Comparison of ENCODE assay signal across 20 mouse cellular contexts in the genomic region with DNA sequence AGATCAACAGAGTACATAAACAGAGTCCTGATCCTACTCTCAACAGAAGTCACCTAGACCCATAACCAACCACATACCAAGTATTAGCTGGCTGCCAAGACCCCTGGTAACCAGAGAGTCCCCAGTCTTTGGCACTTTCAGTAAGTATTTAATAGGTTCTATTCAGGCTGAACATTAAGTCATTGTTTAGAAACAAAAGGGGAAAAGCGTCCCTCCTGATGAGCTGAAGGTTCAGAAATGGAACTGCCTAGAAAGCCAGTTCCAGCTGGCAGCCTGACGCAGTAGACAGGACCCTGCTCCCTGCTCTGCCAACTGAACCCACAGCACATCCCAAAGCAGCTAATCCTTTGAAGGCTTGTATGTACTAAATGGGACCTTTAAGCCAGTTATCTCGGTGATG. TPM values are rescaled to one million over a fixed set of nuclear protein-coding genes. Genes with fewer than 3 reads are reported as not detected.
DNase-seq lines count a peak whose midpoint lies in the region; ATAC-seq lines count a peak whose summit lies in the region.
"Had no signal": no experiment of that assay in that cellular context is flagged by ENCODE, and none has a peak within 500 bp of the region (broad histone marks: within the 10 kb centered on the region; RNA-seq: fewer than 3 reads in every experiment).

No protein-coding gene starts in this region.

- WGBS in forebrain, embryonic 14.5 days: 11% methylated on average over 3 of the region's 3 CpGs
- WGBS in forebrain, embryonic 13.5 days: 20% methylated on average over 3 of the region's 3 CpGs
- WGBS in forebrain, embryonic 16.5 days: 12% methylated on average over 3 of the region's 3 CpGs
- 49% methylated on average over 3 of the region's 3 CpGs for WGBS in forebrain, embryonic 10.5 days

- ATAC-seq in forebrain, embryonic 14.5 days: no peak
- no peak for ATAC-seq in forebrain, embryonic 13.5 days
- ATAC-seq in forebrain, embryonic 16.5 days: no peak
- ATAC-seq: CD4-positive, CD25-positive, alpha-beta regulatory T cell, adult 4 months had no signal

- H3K4me2 ChIP-seq in forebrain, embryonic 14.5 days (ENCODE audit: low read length): 0 out of 2 replicates have a peak overlapping the region, but pooled peaks have one; percentile 4
- H3K4me2 ChIP-seq in forebrain, embryonic 13.5 days: no peak overlapping the region
- H3K4me2 ChIP-seq in forebrain, embryonic 16.5 days (ENCODE audit: low read length): peak overlapping the region; percentile 18; the same call in 1 of the 2 replicates
- H3K4me2 ChIP-seq: embryonic facial prominence, embryonic 12.5 days had no signal

- no peak for DNase-seq in forebrain, embryonic 14.5 days (ENCODE audit: low spot score)
- no peak for DNase-seq in forebrain, embryonic 10.5 days (ENCODE audit: extremely low spot score, low spot score)
- peak; percentile 77 for DNase-seq in ES-CJ7 (ENCODE audit: low read depth, low spot score)
- peak; percentile 79 for DNase-seq in ZHBTc4 (ENCODE audit: low read depth, low spot score)
- no peak for DNase-seq in thymus, postnatal 0 days (ENCODE audit: low spot score)
- DNase-seq in neural tube, embryonic 10.5 days (ENCODE audit: extremely low spot score, low spot score): no peak
- DNase-seq: adrenal gland, adult 2 months; adrenal gland, postnatal 10 days; adrenal gland, postnatal 25 days; B cell, adult 2 months; cerebellum, adult 11-12 months; cerebellum, adult 2 months; cerebellum, adult 9-10 months; cerebellum, postnatal 10 days; cerebellum, postnatal 25 days had no signal

- H3K9ac ChIP-seq in forebrain, embryonic 14.5 days (ENCODE audit: low read length): no peak overlapping the region
- no peak overlapping the region; the same call in 1 of the 2 replicates for H3K9ac ChIP-seq in forebrain, embryonic 13.5 days
- no peak overlapping the region for H3K9ac ChIP-seq in forebrain, embryonic 16.5 days (replicated peaks; ENCODE audit: low read depth, low read length)
- H3K9ac ChIP-seq: embryonic facial prominence, embryonic 12.5 days had no signal

- peaks cover 56% of the 10 kb centered on the region for H3K27me3 ChIP-seq in forebrain, embryonic 14.5 days (replicated peaks; ENCODE audit: control insufficient read depth, insufficient read depth, low read length)
- H3K27me3 ChIP-seq in forebrain, embryonic 13.5 days: peaks cover 80% of the 10 kb centered on the region
- peaks cover 50% of the 10 kb centered on the region for H3K27me3 ChIP-seq in forebrain, embryonic 16.5 days (replicated peaks; ENCODE audit: control insufficient read depth, insufficient read depth, low read length)
- peaks cover 87% of the 10 kb centered on the region for H3K27me3 ChIP-seq in forebrain, embryonic 10.5 days (ENCODE audit: poor library complexity, severe bottlenecking)

- no peaks in the 10 kb centered on the region for H3K36me3 ChIP-seq in forebrain, embryonic 14.5 days (ENCODE audit: control insufficient read depth, insufficient read depth, low read length)
- H3K36me3 ChIP-seq in forebrain, embryonic 13.5 days (ENCODE audit: poor library complexity, severe bottlenecking): no peaks in the 10 kb centered on the region
- no peaks in the 10 kb centered on the region for H3K36me3 ChIP-seq in forebrain, embryonic 16.5 days (ENCODE audit: control insufficient read depth, insufficient read depth)
- no peaks in the 10 kb centered on the region for H3K36me3 ChIP-seq in forebrain, embryonic 10.5 days (replicated peaks)
- H3K36me3 ChIP-seq: embryonic facial prominence, embryonic 12.5 days had no signal

- H3K4me1 ChIP-seq in forebrain, embryonic 14.5 days (ENCODE audit: control insufficient read depth, insufficient read depth, low read length): peaks cover 7% of the 10 kb centered on the region
- peaks cover 25% of the 10 kb centered on the region for H3K4me1 ChIP-seq in forebrain, embryonic 13.5 days
- peaks cover 18% of the 10 kb centered on the region for H3K4me1 ChIP-seq in forebrain, embryonic 16.5 days (replicated peaks; ENCODE audit: control insufficient read depth, insufficient read depth, low read length)
- peaks cover 24% of the 10 kb centered on the region for H3K4me1 ChIP-seq in forebrain, embryonic 10.5 days

- no peaks in the 10 kb centered on the region for H3K9me3 ChIP-seq in forebrain, embryonic 14.5 days (replicated peaks; ENCODE audit: control insufficient read depth, low read length)
- no peaks in the 10 kb centered on the region for H3K9me3 ChIP-seq in forebrain, embryonic 13.5 days (replicated peaks)
- no peaks in the 10 kb centered on the region for H3K9me3 ChIP-seq in forebrain, embryonic 16.5 days (ENCODE audit: control insufficient read depth, low read length)
- no peaks in the 10 kb centered on the region for H3K9me3 ChIP-seq in forebrain, embryonic 10.5 days
- H3K9me3 ChIP-seq: embryonic facial prominence, embryonic 10.5 days; embryonic facial prominence, embryonic 12.5 days had no signal

- H3K27ac ChIP-seq in forebrain, embryonic 14.5 days (ENCODE audit: low read depth, low read length): no peak overlapping the region
- H3K27ac ChIP-seq in forebrain, embryonic 13.5 days: no peak overlapping the region
- H3K27ac ChIP-seq in forebrain, embryonic 16.5 days (ENCODE audit: low read length): 0 out of 2 replicates have a peak overlapping the region, but pooled peaks have one; percentile 48
- no peak overlapping the region for H3K27ac ChIP-seq in forebrain, embryonic 10.5 days
- H3K27ac ChIP-seq: embryonic facial prominence, embryonic 10.5 days; embryonic facial prominence, embryonic 12.5 days had no signal

- H3K4me3 ChIP-seq in forebrain, embryonic 14.5 days (ENCODE audit: low read depth, low read length): no peak overlapping the region
- no peak overlapping the region for H3K4me3 ChIP-seq in forebrain, embryonic 13.5 days
- peak overlapping the region; percentile 12; the same call in 1 of the 2 replicates for H3K4me3 ChIP-seq in forebrain, embryonic 16.5 days (replicated peaks; ENCODE audit: low read length)
- H3K4me3 ChIP-seq in forebrain, embryonic 10.5 days: no peak overlapping the region
- H3K4me3 ChIP-seq: embryonic facial prominence, embryonic 10.5 days; embryonic facial prominence, embryonic 12.5 days had no signal

RNA-seq across cellular contexts. Expression of gene Lhx6, which starts 16.0 kb away (rescaled TPM):
- polyA plus RNA-seq in forebrain, embryonic 14.5 days (2014; fragmentation: Nextera tagmentation; extraction: Ambion mirVana): 14.7 and 27.3 TPM in 2 replicates
- 25.9 and 33.7 TPM in 2 replicates for polyA plus RNA-seq in forebrain, embryonic 13.5 days (2015; fragmentation: Nextera tagmentation; extraction: Ambion mirVana)
- polyA plus RNA-seq in forebrain, embryonic 16.5 days (2015; fragmentation: Nextera tagmentation; extraction: Ambion mirVana): 37.0 and 48.1 TPM in 2 replicates
- polyA plus RNA-seq in forebrain, embryonic 10.5 days (2016; fragmentation: Nextera tagmentation; extraction: Ambion mirVana): 2.2 and 2.8 TPM in 2 replicates
- polyA plus RNA-seq in thymus, postnatal 0 days (2015; fragmentation: Nextera tagmentation; extraction: Ambion mirVana): 0.27 and 0.64 TPM in 2 replicates
- polyA plus RNA-seq: CD4-positive, CD25-positive, alpha-beta regulatory T cell, adult 4 months had no signal

RNA-seq across cellular contexts. Expression of gene Morn5, which starts 39.9 kb away (rescaled TPM):
- polyA plus RNA-seq in forebrain, embryonic 14.5 days (2014; fragmentation: Nextera tagmentation; extraction: Ambion mirVana): 2.6 and 3.4 TPM in 2 replicates
- polyA plus RNA-seq in forebrain, embryonic 13.5 days (2015; fragmentation: Nextera tagmentation; extraction: Ambion mirVana): 2.0 and 4.1 TPM in 2 replicates
- 1.5 and 2.2 TPM in 2 replicates for polyA plus RNA-seq in forebrain, embryonic 16.5 days (2015; fragmentation: Nextera tagmentation; extraction: Ambion mirVana)
- polyA plus RNA-seq in forebrain, embryonic 10.5 days (2016; fragmentation: Nextera tagmentation; extraction: Ambion mirVana): 0.56 TPM in 1 of 2 replicates, not detected in the other
- 0.31 and 0.53 TPM in 2 replicates for polyA plus RNA-seq in thymus, postnatal 0 days (2015; fragmentation: Nextera tagmentation; extraction: Ambion mirVana)
- polyA plus RNA-seq: adrenal gland, adult 2 months; CD4-positive, CD25-positive, alpha-beta regulatory T cell, adult 4 months had no signal

RNA-seq across cellular contexts. Expression of gene Ndufa8, which starts 40.0 kb away (rescaled TPM):
- polyA plus RNA-seq in forebrain, embryonic 14.5 days (2014; fragmentation: Nextera tagmentation; extraction: Ambion mirVana): 283 and 287 TPM in 2 replicates
- polyA plus RNA-seq in forebrain, embryonic 13.5 days (2015; fragmentation: Nextera tagmentation; extraction: Ambion mirVana): 222 and 237 TPM in 2 replicates
- polyA plus RNA-seq in forebrain, embryonic 16.5 days (2015; fragmentation: Nextera tagmentation; extraction: Ambion mirVana): 240 and 273 TPM in 2 replicates
- 189 and 195 TPM in 2 replicates for polyA plus RNA-seq in forebrain, embryonic 10.5 days (2016; fragmentation: Nextera tagmentation; extraction: Ambion mirVana)
- polyA plus RNA-seq in thymus, postnatal 0 days (2015; fragmentation: Nextera tagmentation; extraction: Ambion mirVana): 261 and 272 TPM in 2 replicates

RNA-seq across cellular contexts. Expression of gene Mrrf, which starts 47.0 kb away (rescaled TPM):
- 37.2 and 39.9 TPM in 2 replicates for polyA plus RNA-seq in forebrain, embryonic 14.5 days (2014; fragmentation: Nextera tagmentation; extraction: Ambion mirVana)
- 25.7 and 27.2 TPM in 2 replicates for polyA plus RNA-seq in forebrain, embryonic 13.5 days (2015; fragmentation: Nextera tagmentation; extraction: Ambion mirVana)
- 26.4 and 30.9 TPM in 2 replicates for polyA plus RNA-seq in forebrain, embryonic 16.5 days (2015; fragmentation: Nextera tagmentation; extraction: Ambion mirVana)
- 24.2 and 28.7 TPM in 2 replicates for polyA plus RNA-seq in forebrain, embryonic 10.5 days (2016; fragmentation: Nextera tagmentation; extraction: Ambion mirVana)
- 19.7 and 23.0 TPM in 2 replicates for polyA plus RNA-seq in thymus, postnatal 0 days (2015; fragmentation: Nextera tagmentation; extraction: Ambion mirVana)

RNA-seq across cellular contexts. Expression of gene Rbm18, which starts 47.4 kb away (rescaled TPM):
- 166 and 187 TPM in 2 replicates for polyA plus RNA-seq in forebrain, embryonic 14.5 days (2014; fragmentation: Nextera tagmentation; extraction: Ambion mirVana)
- 140 and 143 TPM in 2 replicates for polyA plus RNA-seq in forebrain, embryonic 13.5 days (2015; fragmentation: Nextera tagmentation; extraction: Ambion mirVana)
- polyA plus RNA-seq in forebrain, embryonic 16.5 days (2015; fragmentation: Nextera tagmentation; extraction: Ambion mirVana): 158 and 165 TPM in 2 replicates
- 71.8 and 72.1 TPM in 2 replicates for polyA plus RNA-seq in forebrain, embryonic 10.5 days (2016; fragmentation: Nextera tagmentation; extraction: Ambion mirVana)
- polyA plus RNA-seq in thymus, postnatal 0 days (2015; fragmentation: Nextera tagmentation; extraction: Ambion mirVana): 48.4 and 51.8 TPM in 2 replicates

Comparison
In these comparisons a context has a peak if more than half of its experiments do, and no peak if none do; other contexts are left out.
1. DNase-seq: peak in ES-CJ7 (single experiment) and ZHBTc4 (single experiment); none in forebrain, embryonic 14.5 days (single experiment), forebrain, embryonic 10.5 days (single experiment), thymus, postnatal 0 days (single experiment) and neural tube, embryonic 10.5 days (single experiment).